Mouse (Mus musculus): ENCODE measurements around the gene Prr5l. TPM values are rescaled to one million over a fixed set of nuclear protein-coding genes. Genes with fewer than 3 reads are reported as not detected.
"Not testable (repeated sequence)": the region's sequence is repeated elsewhere in the genome, so short reads cannot be mapped to it uniquely, and the experiment has no call there.

Gene Prr5l
- polyA plus RNA-seq, 1 experiment from 2014 or later: 5.6 TPM

DNA sequence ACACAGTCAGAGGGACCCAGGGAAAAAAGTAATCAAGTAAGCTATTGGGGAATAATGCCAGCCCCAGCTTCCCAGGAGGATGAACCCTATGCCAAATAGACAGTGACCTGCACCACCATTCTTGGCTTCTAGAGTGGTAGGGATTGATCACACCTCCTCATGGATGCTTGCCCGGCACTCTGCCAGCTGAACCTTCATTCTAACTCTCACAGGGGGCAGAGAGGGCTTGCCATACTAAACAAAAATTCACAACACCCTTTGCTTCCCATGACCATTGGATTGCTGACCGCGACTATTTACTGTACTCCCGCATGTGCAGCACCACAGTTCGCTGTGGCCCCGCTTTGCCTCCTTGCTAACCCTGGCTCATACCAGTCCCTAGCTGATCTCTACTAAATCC, 129.8 kb downstream of the Prr5l start:
- Histone ChIP-seq H3K4me3 (no peak overlapping the region), H3K9me3 (no peaks in the 10 kb centered on the region), H3K4me1 (replicated peaks) (peaks cover 14% of the 10 kb centered on the region), H3K27me3 (no peaks in the 10 kb centered on the region), H3K27ac (replicated peaks) (no peak overlapping the region), H3K36me3 (no peaks in the 10 kb centered on the region), H3K4me2 (no peak overlapping the region), H3K9ac (no peak overlapping the region)
- WGBS: 93% methylated on average over 6 of the region's 6 CpGs
- ATAC-seq (ENCODE audit: low read depth): no peak

DNA sequence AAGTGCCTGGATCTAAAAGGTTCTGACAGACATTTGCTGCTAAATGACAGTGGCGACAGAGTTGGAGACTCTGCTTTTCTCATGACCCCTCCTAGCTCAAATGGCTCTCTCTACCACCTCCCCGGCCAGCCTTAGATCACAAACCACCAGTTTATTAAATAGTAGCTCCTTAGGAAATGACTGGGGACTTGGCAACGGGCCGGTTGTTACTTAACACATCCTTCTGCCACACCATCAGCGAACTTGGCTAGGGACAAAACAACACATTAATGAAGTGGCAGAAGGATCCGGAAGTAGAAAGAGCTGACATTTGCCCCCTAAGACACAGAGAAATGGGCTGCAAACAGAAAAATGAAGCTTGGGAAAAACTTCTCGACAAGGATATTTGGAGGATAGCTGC, 130.4 kb downstream of the Prr5l start:
- Histone ChIP-seq H3K27me3 (no peaks in the 10 kb centered on the region), H3K9ac (no peak overlapping the region), H3K4me3 (no peak overlapping the region), H3K27ac (replicated peaks) (no peak overlapping the region), H3K4me1 (replicated peaks) (peaks cover 14% of the 10 kb centered on the region), H3K36me3 (no peaks in the 10 kb centered on the region), H3K9me3 (no peaks in the 10 kb centered on the region), H3K4me2 (no peak overlapping the region)
- WGBS: 83% methylated on average over 7 of the region's 7 CpGs
- no peak for ATAC-seq (ENCODE audit: low read depth)

DNA sequence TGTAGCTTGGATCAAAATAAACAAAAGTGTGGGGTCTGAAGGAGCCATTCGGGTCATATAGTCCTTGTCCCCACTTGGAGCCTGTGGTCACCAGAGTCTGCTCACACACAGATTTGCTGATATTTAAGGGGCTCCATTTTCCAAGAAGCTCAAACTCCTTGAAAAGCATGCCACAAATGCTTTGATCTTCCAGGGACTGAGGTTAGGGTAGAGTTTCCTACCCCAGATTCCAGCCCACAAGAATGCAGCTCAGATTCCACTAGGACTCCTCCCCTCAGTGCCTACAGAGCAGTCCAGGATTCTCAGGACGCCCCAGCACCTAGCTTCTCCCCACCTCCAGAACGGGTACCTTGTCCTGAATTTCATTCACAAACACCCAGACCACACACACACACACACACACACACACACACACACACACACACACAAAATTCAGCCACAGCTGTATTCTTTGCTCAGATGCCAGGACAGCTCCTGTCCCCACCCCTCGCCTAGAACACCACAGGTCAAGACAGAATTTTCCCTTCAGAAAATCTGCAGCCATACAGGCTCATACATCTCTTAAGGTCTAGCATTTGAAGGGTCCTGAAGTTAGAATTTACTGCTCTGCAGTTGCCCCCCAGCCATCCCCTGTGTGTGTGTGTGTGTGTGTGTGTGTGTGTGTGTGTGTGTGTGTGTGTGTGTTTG, 131.4 kb downstream of the Prr5l start:
- Histone ChIP-seq H3K4me1 (replicated peaks) (peaks cover 14% of the 10 kb centered on the region), H3K4me3 (no peak overlapping the region), H3K27ac (replicated peaks) (no peak overlapping the region), H3K36me3 (no peaks in the 10 kb centered on the region), H3K27me3 (no peaks in the 10 kb centered on the region), H3K4me2 (no peak overlapping the region), H3K9me3 (no peaks in the 10 kb centered on the region), H3K9ac (no peak overlapping the region)
- WGBS: 38% methylated on average over 4 of the region's 4 CpGs
- ATAC-seq (ENCODE audit: low read depth): no peak

DNA sequence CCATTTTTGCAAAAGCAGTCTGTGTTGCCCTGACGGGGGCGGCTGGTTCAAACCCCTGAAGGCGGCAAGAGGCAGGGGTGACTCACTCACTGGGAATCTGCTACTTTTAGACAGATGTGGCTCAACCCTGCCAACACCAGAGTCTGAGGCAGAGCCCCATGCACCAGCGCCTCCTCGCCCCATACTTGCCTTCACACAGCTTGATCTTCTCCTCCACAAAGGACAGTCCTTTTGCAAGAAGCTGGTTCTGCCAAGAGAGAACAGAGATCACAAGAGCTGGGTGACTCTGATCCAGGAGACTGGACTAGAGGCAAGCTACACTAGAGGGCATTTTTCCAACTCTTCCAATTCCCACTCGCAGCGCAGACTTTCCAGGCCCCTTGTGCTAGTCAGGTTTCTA, 136.3 kb downstream of the Prr5l start:
- WGBS: 89% methylated on average over 7 of the region's 7 CpGs
- no peak for ATAC-seq (ENCODE audit: low read depth)

DNA sequence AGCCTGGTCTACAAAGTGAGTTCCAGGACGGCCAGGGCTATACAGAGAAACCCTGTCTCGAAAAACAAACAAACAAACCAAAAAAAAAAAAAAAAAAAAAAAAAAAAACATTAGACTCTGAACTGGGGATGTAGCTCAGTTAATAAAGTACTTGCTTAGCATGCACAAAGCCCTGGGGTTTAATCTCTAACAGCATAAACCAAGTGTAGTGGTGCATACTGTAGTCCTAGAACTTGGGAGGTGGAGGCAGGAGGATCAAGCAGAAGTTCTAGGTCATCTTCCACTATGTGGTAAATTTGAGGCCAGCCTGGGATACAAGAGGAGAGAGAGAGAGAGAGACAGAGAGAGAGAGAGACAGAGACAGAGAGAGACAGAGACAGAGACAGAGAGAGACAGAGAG, 137.2 kb downstream of the Prr5l start:
- H3K27ac ChIP-seq (replicated peaks); H3K4me3 ChIP-seq; H3K4me1 ChIP-seq (replicated peaks); H3K9ac ChIP-seq; H3K9me3 ChIP-seq; H3K27me3 ChIP-seq; ATAC-seq (ENCODE audit: low read depth); H3K4me2 ChIP-seq; H3K36me3 ChIP-seq: not testable (repeated sequence)
- 87% methylated on average over 2 of the region's 2 CpGs for WGBS

More for the DNA sequence above, 136.3 kb downstream of the Prr5l start:
- Histone ChIP-seq H3K27me3 (no peaks in the 10 kb centered on the region), H3K4me3 (no peak overlapping the region), H3K4me2 (no peak overlapping the region), H3K9me3 (no peaks in the 10 kb centered on the region), H3K27ac (replicated peaks) (no peak overlapping the region), H3K9ac (no peak overlapping the region), H3K36me3 (no peaks in the 10 kb centered on the region), H3K4me1 (replicated peaks) (peaks cover 4% of the 10 kb centered on the region; the same call in 1 of the 2 replicates)

DNA sequence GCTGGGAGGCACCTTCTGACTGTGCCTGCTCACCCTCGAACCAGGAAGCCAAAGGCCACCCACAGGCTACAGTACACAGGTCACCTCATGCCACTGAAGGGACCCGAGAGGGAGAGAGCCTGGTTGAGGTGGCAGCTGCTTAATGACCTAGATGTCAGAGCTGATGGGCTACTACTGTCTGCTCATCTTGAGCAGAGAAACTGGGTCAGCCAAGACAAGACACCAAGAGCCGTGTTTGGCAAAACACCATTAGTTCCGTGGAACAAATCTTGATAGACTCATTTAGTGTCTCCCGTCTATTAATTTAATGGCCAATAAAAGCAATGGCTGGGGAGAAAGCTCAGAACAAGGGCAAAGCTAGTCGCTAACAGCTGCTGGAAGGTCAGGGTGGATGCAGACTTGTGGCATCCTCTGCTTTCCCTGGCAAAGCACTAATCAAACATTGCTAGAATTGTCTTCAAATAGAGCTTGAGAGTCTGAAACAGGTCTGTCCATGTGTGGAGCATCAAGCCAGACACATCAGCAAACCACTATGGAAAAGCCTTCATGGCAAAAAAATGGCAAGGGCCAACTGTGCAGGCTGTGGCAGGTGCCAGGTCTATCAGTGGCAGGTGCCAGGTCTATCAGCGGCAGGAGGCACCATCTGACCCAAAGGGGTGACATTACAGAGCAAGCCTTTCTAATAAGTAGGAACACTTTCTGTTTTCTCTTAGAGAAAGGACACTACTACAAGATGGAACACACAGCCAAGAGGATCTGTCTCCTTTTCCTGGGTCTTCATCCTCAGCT, 140.6 kb downstream of the Prr5l start:
- no peak overlapping the region for H3K4me2 ChIP-seq
- ATAC-seq (ENCODE audit: low read depth): 0 out of 2 replicates have a peak, but pooled peaks have one; percentile 5
- H3K4me3 ChIP-seq: no peak overlapping the region
- H3K36me3 ChIP-seq: no peaks in the 10 kb centered on the region
- peaks cover 4% of the 10 kb centered on the region; the same call in 1 of the 2 replicates for H3K4me1 ChIP-seq (replicated peaks)
- WGBS: 66% methylated on average over 7 of the region's 7 CpGs
- no peak overlapping the region for H3K27ac ChIP-seq (replicated peaks)
- H3K9me3 ChIP-seq: no peaks in the 10 kb centered on the region
- no peaks in the 10 kb centered on the region for H3K27me3 ChIP-seq
- H3K9ac ChIP-seq: no peak overlapping the region

DNA sequence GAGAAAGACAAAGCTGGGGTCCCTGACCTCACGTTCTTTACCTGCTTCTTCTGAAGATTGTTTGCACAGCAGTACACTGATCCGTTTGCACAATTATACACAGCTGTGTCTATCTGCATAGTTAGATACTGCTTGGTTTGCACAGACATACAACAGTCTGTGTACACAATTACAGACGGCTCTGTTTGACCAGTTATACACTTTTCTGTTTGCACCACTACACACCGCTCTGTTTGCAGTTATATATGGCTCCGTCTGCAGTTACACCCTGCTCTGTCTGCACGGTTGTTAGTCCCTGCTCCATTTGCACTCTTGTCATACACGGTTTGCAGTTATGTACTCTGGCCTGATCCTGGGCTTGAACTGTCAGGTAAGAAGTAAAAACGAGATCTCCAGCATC, 141.2 kb downstream of the Prr5l start:
- no peak overlapping the region for H3K4me3 ChIP-seq
- 80% methylated on average over 8 of the region's 8 CpGs for WGBS
- H3K27me3 ChIP-seq: no peaks in the 10 kb centered on the region
- no peak overlapping the region for H3K9ac ChIP-seq
- H3K27ac ChIP-seq (replicated peaks): no peak overlapping the region
- H3K4me1 ChIP-seq (replicated peaks): peaks cover 4% of the 10 kb centered on the region; the same call in 1 of the 2 replicates
- H3K36me3 ChIP-seq: no peaks in the 10 kb centered on the region
- H3K9me3 ChIP-seq: no peaks in the 10 kb centered on the region
- no peak overlapping the region for H3K4me2 ChIP-seq
- ATAC-seq (ENCODE audit: low read depth): peak; percentile 15; the same call in 1 of the 2 replicates

DNA sequence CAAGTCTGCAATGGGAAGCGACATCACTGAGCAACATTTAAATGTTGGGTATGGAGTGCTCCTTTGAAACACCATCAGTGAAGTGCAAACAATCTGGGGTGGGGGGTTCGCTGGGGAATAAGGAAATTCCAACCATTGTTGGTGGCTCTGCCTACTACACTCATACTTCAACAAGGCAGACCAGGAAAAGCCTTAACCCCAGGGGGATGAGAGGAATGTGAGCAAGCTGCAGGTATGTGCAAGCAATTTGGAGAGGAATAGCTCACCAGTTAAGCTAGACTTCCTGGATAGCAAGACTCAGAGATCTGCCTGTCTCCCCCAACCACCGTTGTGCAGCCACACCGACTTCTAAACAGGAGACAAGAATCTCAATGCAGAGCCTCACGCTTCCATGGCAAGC, 142.9 kb downstream of the Prr5l start:
- Histone ChIP-seq H3K4me1 (replicated peaks) (peaks cover 4% of the 10 kb centered on the region; the same call in 1 of the 2 replicates), H3K9me3 (no peaks in the 10 kb centered on the region), H3K9ac (no peak overlapping the region), H3K4me3 (no peak overlapping the region), H3K27ac (replicated peaks) (no peak overlapping the region), H3K36me3 (no peaks in the 10 kb centered on the region), H3K27me3 (no peaks in the 10 kb centered on the region), H3K4me2 (no peak overlapping the region)
- WGBS: 80% methylated on average over 5 of the region's 5 CpGs
- ATAC-seq (ENCODE audit: low read depth): no peak

DNA sequence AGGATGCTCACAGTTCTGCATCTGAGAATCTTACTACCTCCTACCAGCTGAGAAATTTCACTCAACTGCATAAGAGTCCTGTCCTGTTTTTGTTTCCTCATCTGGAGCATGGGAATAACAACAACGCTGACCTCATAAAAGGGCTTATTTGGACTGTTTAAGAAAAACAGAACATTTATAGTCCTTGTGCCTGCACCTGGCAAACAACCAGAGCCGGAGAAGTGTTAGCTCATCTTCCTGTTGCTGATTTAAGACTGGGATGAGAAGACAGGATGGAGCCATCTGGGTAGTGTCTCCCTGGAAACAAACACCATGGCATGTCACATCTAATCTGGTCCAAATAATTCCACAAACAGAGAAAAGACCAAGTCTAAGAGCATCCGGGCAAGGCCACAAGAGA, 149.3 kb downstream of the Prr5l start:
- ATAC-seq (ENCODE audit: low read depth): no peak
- Histone ChIP-seq H3K4me2 (no peak overlapping the region), H3K27me3 (no peaks in the 10 kb centered on the region), H3K36me3 (no peaks in the 10 kb centered on the region), H3K9me3 (no peaks in the 10 kb centered on the region), H3K27ac (replicated peaks) (no peak overlapping the region), H3K4me1 (replicated peaks) (peaks cover 7% of the 10 kb centered on the region; the same call in 1 of the 2 replicates), H3K9ac (no peak overlapping the region), H3K4me3 (no peak overlapping the region)
- 78% methylated on average over 3 of the region's 3 CpGs for WGBS

DNA sequence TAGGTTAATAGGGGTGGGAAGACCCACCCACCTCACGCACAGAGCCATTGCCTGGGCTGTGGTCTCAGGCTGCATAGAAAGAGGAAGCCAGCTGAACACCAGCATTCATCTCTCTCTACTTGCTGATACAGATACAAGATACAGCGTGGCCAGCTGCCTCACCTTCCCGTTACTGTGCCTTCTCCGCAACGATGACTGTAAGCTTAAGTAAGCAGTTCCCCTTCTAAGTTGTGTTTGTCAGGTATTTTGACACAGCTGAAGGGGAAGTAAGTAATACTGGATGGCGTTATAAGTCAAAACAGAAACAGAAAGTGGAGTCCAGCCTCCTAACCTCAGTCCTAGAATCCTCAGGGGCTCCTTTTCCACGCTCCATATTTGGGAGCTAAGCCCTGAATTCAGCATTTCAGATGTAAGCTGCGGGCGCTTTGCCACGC, 150.0 kb downstream of the Prr5l start:
- Histone ChIP-seq H3K9ac (no peak overlapping the region), H3K4me1 (replicated peaks) (peaks cover 7% of the 10 kb centered on the region; the same call in 1 of the 2 replicates), H3K9me3 (no peaks in the 10 kb centered on the region), H3K36me3 (no peaks in the 10 kb centered on the region), H3K4me2 (no peak overlapping the region), H3K27me3 (no peaks in the 10 kb centered on the region), H3K4me3 (no peak overlapping the region), H3K27ac (replicated peaks) (no peak overlapping the region)
- 93% methylated on average over 10 of the region's 10 CpGs for WGBS
- ATAC-seq (ENCODE audit: low read depth): no peak

DNA sequence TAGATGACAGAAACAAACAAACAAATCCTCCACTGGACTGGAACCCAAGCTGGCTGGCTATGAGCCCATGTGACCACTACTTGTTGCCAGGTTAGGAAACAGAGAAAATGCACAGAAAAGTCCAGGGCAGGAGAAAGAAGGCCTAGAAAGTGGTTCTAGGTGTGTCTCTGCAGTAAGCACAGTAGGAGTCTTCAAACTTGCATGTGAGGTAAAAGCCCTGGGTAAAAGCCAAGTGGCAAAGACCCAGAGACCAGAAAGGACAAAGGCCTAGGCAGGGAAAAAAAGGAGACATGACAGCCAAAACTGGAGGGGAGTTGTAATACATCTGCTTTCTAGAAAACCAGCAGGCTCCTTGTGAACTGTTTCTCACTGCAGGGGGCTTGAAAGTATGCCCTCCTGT, 151.9 kb downstream of the Prr5l start:
- no peak for ATAC-seq (ENCODE audit: low read depth)
- no peak overlapping the region for H3K4me3 ChIP-seq
- H3K4me1 ChIP-seq (replicated peaks): peaks cover 7% of the 10 kb centered on the region; the same call in 1 of the 2 replicates
- no peaks in the 10 kb centered on the region for H3K36me3 ChIP-seq
- H3K4me2 ChIP-seq: no peak overlapping the region
- H3K27ac ChIP-seq (replicated peaks): no peak overlapping the region
- no peak overlapping the region for H3K9ac ChIP-seq
- H3K9me3 ChIP-seq: no peaks in the 10 kb centered on the region
- H3K27me3 ChIP-seq: no peaks in the 10 kb centered on the region

DNA sequence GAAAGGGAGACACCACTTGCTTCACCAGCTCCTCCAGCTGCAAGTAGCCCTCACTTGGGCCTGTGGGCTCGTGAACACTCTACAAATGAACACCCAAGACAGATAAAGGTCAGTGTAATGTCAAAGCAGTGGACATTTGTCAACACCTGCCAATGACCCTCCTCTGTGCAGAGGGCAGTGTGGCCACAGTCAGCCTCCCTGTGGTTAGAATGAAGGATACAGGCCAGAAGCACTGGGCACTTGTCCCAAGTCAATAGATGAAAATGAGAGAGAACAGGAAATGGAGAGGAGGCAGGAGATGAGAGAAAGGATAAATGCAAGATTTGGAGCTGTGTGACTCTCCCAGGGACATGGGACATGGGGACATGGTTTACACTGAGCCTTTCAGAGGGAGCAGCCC, 153.4 kb downstream of the Prr5l start:
- Histone ChIP-seq H3K9ac (no peak overlapping the region), H3K27ac (replicated peaks) (no peak overlapping the region), H3K4me2 (no peak overlapping the region), H3K36me3 (no peaks in the 10 kb centered on the region), H3K9me3 (no peaks in the 10 kb centered on the region), H3K27me3 (no peaks in the 10 kb centered on the region), H3K4me1 (replicated peaks) (peaks cover 7% of the 10 kb centered on the region; the same call in 1 of the 2 replicates), H3K4me3 (no peak overlapping the region)
- no peak for ATAC-seq (ENCODE audit: low read depth)
- 39% methylated on average over 1 of the region's 1 CpGs for WGBS
